Mouse (Mus musculus): ENCODE measurements at regions not wholly inside any gene's neighbourhood (a gene's known extent, or its start where the extent isn't known, plus 50 kb on each side); places are given as distances from the start of the nearest gene placed in this dataset.

DNA sequence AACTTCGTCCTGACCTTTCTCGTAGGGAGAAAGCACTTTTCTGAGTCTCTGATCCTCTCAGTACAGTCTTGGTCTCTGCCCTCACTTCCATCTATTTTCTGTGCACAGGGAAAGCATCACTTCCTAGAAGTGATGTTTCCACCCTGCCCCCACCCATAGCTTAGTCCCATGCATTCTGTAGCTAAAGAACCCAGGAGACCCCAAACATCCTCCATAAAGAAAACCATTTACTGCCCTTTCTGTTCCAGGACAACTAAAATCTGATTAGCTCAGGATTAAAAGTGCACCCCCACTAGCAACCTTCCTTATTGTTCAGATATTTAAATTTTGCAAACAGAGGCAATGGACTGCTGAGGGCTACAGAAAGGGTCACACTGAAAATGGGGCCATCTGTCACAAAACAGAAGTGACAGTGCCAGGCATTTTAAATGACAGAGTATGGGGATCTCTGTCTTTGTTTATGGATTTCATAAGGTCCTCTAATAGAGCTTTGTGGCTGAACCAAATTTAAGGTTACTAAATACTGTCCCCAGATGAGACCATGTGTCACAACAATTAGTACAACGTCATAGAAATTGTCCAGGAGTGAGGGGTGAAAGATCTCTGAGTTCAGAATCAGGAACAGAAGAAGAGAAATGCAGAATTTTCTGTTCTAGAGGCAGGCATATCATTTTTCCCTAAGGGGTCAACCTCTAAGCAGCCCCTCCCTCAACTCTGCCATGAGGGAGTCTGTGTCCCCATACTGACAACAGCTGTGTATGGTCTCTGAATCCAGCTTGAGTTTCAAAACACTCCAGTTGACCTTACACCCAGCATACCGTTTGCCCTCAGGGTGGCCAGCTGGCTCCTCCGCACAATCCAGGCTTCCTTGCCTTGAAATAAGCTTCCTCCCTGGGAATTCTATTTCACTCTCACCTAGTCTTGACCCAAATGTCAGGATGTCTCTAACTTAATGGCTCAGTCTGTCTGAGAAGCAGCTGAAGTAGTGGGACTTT is 87.2 kb upstream of the Cul1 start:
- TF ChIP-seq CTCF (IDR thresholded peaks at IDR 0.05; ENCODE audit: borderline replicate concordance, insufficient read depth, low read depth, low read length), result no peak
- no peak for TF ChIP-seq POLR2A (IDR thresholded peaks at IDR 0.05; ENCODE audit: borderline replicate concordance, insufficient read depth, low read length)
